Comparison of ENCODE assay signal across 25 mouse cellular contexts in the genomic region with DNA sequence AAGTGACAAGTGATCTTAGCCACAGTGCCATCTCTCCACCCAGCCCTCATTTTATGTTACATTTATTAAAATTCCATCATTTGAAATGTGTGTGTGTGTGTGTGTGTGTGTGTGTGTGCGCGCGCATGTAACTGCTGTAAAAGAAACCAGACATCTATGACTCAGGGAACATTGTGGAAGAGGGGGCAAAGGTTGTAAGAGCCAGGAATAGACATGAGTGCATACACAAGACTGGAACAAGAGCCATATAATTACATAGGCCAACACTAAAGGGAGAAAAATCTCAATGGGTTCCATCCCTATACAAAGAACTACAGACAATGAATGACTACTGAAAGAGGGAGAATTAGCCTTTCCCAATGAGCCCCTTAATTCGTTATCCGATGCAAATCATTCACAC. TPM values are rescaled to one million over a fixed set of nuclear protein-coding genes. Genes with fewer than 3 reads are reported as not detected.
DNase-seq lines count a peak whose midpoint lies in the region; ATAC-seq and TF ChIP-seq lines count a peak whose summit lies in the region.
"Had no signal": no experiment of that assay in that cellular context is flagged by ENCODE, and none has a peak within 500 bp of the region (broad histone marks: within the 10 kb centered on the region; RNA-seq: fewer than 3 reads in every experiment).

No protein-coding gene starts in this region.

- WGBS in intestine, embryonic 15.5 days = 94% methylated on average over 5 of the region's 5 CpGs
- 76% methylated on average over 5 of the region's 5 CpGs for WGBS in intestine, postnatal 0 days
- WGBS in hindbrain, embryonic 16.5 days = 83% methylated on average over 5 of the region's 5 CpGs

- H3K9ac ChIP-seq in intestine, embryonic 15.5 days = no peak overlapping the region
- no peak overlapping the region for H3K9ac ChIP-seq in intestine, postnatal 0 days (ENCODE audit: low read depth, low read length)
- no peak overlapping the region for H3K9ac ChIP-seq in hindbrain, embryonic 16.5 days (ENCODE audit: low read depth, low read length)
- H3K9ac ChIP-seq: embryonic facial prominence, embryonic 13.5 days; embryonic facial prominence, embryonic 15.5 days; forebrain, embryonic 12.5 days had no signal

- no peak overlapping the region for H3K27ac ChIP-seq in intestine, embryonic 15.5 days
- H3K27ac ChIP-seq in intestine, postnatal 0 days (ENCODE audit: low read depth, low read length) = no peak overlapping the region
- no peak overlapping the region for H3K27ac ChIP-seq in hindbrain, embryonic 16.5 days (ENCODE audit: low read depth, low read length)
- H3K27ac ChIP-seq: embryonic facial prominence, embryonic 13.5 days; embryonic facial prominence, embryonic 15.5 days; forebrain, embryonic 10.5 days; forebrain, embryonic 12.5 days had no signal

- ATAC-seq in intestine, embryonic 15.5 days = peak; percentile 75; the same call in 1 of the 2 replicates
- peak; percentile 82 for ATAC-seq in intestine, postnatal 0 days
- no peak for ATAC-seq in hindbrain, embryonic 16.5 days
- ATAC-seq: CD4-positive, CD25-positive, alpha-beta regulatory T cell, adult 4 months; forebrain, embryonic 14.5 days; forebrain, embryonic 16.5 days had no signal

- H3K36me3 ChIP-seq in intestine, embryonic 15.5 days = no peaks in the 10 kb centered on the region
- no peaks in the 10 kb centered on the region for H3K36me3 ChIP-seq in intestine, postnatal 0 days (ENCODE audit: control insufficient read depth, insufficient read depth)
- H3K36me3 ChIP-seq in hindbrain, embryonic 16.5 days (ENCODE audit: control insufficient read depth, insufficient read depth, low read length) = no peaks in the 10 kb centered on the region
- H3K36me3 ChIP-seq: embryonic facial prominence, embryonic 13.5 days; embryonic facial prominence, embryonic 15.5 days; forebrain, embryonic 12.5 days had no signal

- H3K4me3 ChIP-seq in intestine, embryonic 15.5 days (replicated peaks) = no peak overlapping the region
- no peak overlapping the region for H3K4me3 ChIP-seq in intestine, postnatal 0 days (ENCODE audit: low read depth, low read length)
- H3K4me3 ChIP-seq in hindbrain, embryonic 16.5 days (ENCODE audit: low read length) = no peak overlapping the region
- H3K4me3 ChIP-seq: embryonic facial prominence, embryonic 13.5 days; embryonic facial prominence, embryonic 15.5 days; erythroblast, embryonic 14.5 days; forebrain, embryonic 10.5 days; forebrain, embryonic 12.5 days had no signal

- DNase-seq in NIH3T3 (ENCODE audit: low read depth) = peak; percentile 34
- no peak for DNase-seq in heart, postnatal 25 days (ENCODE audit: low spot score)
- DNase-seq: adrenal gland, adult 2 months; adrenal gland, postnatal 10 days; adrenal gland, postnatal 25 days; B cell, adult 2 months; cerebellum, adult 11-12 months; cerebellum, adult 2 months; cerebellum, adult 9-10 months; cerebellum, postnatal 14 days; cerebellum, postnatal 36 days; embryo, embryonic 11 days had no signal

- no peaks in the 10 kb centered on the region for H3K27me3 ChIP-seq in intestine, embryonic 15.5 days (replicated peaks)
- no peaks in the 10 kb centered on the region for H3K27me3 ChIP-seq in intestine, postnatal 0 days (replicated peaks; ENCODE audit: control insufficient read depth, insufficient read depth, low read length)
- H3K27me3 ChIP-seq in hindbrain, embryonic 16.5 days (replicated peaks; ENCODE audit: control insufficient read depth, insufficient read depth, low read length) = no peaks in the 10 kb centered on the region
- H3K27me3 ChIP-seq: CH12.LX; embryonic facial prominence, embryonic 15.5 days; forebrain, embryonic 12.5 days had no signal

- H3K4me1 ChIP-seq in intestine, embryonic 15.5 days (replicated peaks) = no peaks in the 10 kb centered on the region
- no peaks in the 10 kb centered on the region for H3K4me1 ChIP-seq in intestine, postnatal 0 days (replicated peaks; ENCODE audit: control insufficient read depth, insufficient read depth, low read length)
- H3K4me1 ChIP-seq in hindbrain, embryonic 16.5 days (ENCODE audit: control insufficient read depth, insufficient read depth, low read depth, low read length) = no peaks in the 10 kb centered on the region
- H3K4me1 ChIP-seq: embryonic facial prominence, embryonic 13.5 days; embryonic facial prominence, embryonic 15.5 days; forebrain, embryonic 10.5 days; forebrain, embryonic 12.5 days had no signal

- intact Hi-C loops in heart, postnatal 25 days (cut with DNase I) = no loop called here

- TF ChIP-seq CTCF in intestine, postnatal 0 days (IDR thresholded peaks at IDR 0.05; ENCODE audit: low read depth) = no peak

- no peak overlapping the region for H3K4me2 ChIP-seq in intestine, embryonic 15.5 days (replicated peaks)
- H3K4me2 ChIP-seq in intestine, postnatal 0 days (replicated peaks; ENCODE audit: low read depth) = no peak overlapping the region
- H3K4me2 ChIP-seq in hindbrain, embryonic 16.5 days (ENCODE audit: low read length) = no peak overlapping the region
- H3K4me2 ChIP-seq: embryonic facial prominence, embryonic 13.5 days; embryonic facial prominence, embryonic 15.5 days; forebrain, embryonic 12.5 days had no signal

- no peaks in the 10 kb centered on the region for H3K9me3 ChIP-seq in intestine, embryonic 15.5 days
- H3K9me3 ChIP-seq in intestine, postnatal 0 days (ENCODE audit: control insufficient read depth) = no peaks in the 10 kb centered on the region
- no peaks in the 10 kb centered on the region for H3K9me3 ChIP-seq in hindbrain, embryonic 16.5 days (ENCODE audit: control insufficient read depth, low read length)
- H3K9me3 ChIP-seq: embryonic facial prominence, embryonic 13.5 days; embryonic facial prominence, embryonic 15.5 days; forebrain, embryonic 10.5 days; forebrain, embryonic 12.5 days; G1E had no signal

RNA-seq across cellular contexts. Expression of gene Gnl3l, which starts 41.7 kb away (rescaled TPM):
- polyA plus RNA-seq in intestine, embryonic 15.5 days (2015; fragmentation: Nextera tagmentation; extraction: Ambion mirVana) = 26.2 and 28.0 TPM in 2 replicates
- polyA plus RNA-seq in intestine, postnatal 0 days (2015; fragmentation: Nextera tagmentation; extraction: Ambion mirVana) = 12.9 and 13.3 TPM in 2 replicates
- 80.7 and 80.9 TPM in 2 replicates for polyA plus RNA-seq in hindbrain, embryonic 16.5 days (2015; fragmentation: Nextera tagmentation; extraction: Ambion mirVana)
- 10 to 100 TPM; 34.9 to 40.3 TPM for total RNA-seq in heart, postnatal 25 days (2021)
